Mouse (Mus musculus): Measurements from ENCODE around the gene Ano3.
"Not testable (repeated sequence)": the region's sequence is repeated elsewhere in the genome, so short reads cannot be mapped to it uniquely, and the experiment has no call there.

Ano3 gene

GRCm38 (mm10) chr2:110950823-110951222, at the start of gene Ano3:
Gene Ano3, minus strand, starts transcription at chr2:110950923.
- DNase-seq (ENCODE audit: low read depth, low spot score), result not testable (repeated sequence)

GRCm38 (mm10) chr2:110990071-110990470, 39.3 kb upstream of the Ano3 start:
- no peak for DNase-seq (ENCODE audit: low read depth, low spot score)

GRCm38 (mm10) chr2:110989539-110989938, 38.8 kb upstream of the Ano3 start:
- no peak for DNase-seq (ENCODE audit: low read depth, low spot score)

GRCm38 (mm10) chr2:110985853-110986271, 35.1 kb upstream of the Ano3 start:
- no peak for DNase-seq (ENCODE audit: low read depth, low spot score)

GRCm38 (mm10) chr2:110981733-110982132, 31.0 kb upstream of the Ano3 start:
- no peak for DNase-seq (ENCODE audit: low read depth, low spot score)

- no peak for DNase-seq (ENCODE audit: low read depth, low spot score)
Observed at GRCm38 (mm10) chr2:110979610-110980009, 28.9 kb upstream of the Ano3 start.

GRCm38 (mm10) chr2:110976871-110977270, 26.1 kb upstream of the Ano3 start:
- DNase-seq (ENCODE audit: low read depth, low spot score), result no peak

GRCm38 (mm10) chr2:110970158-110970557, 19.4 kb upstream of the Ano3 start:
- no peak for DNase-seq (ENCODE audit: low read depth, low spot score)

- no peak for DNase-seq (ENCODE audit: low read depth, low spot score)
Observed at GRCm38 (mm10) chr2:110965398-110965797, 14.7 kb upstream of the Ano3 start.

GRCm38 (mm10) chr2:110950432-110950803, 305 bp downstream of the Ano3 start:
- no peak for DNase-seq (ENCODE audit: low read depth, low spot score)

GRCm38 (mm10) chr2:110949679-110950431, 868 bp downstream of the Ano3 start:
- no peak for DNase-seq (ENCODE audit: low read depth, low spot score)

GRCm38 (mm10) chr2:110945171-110945570, 5.6 kb downstream of the Ano3 start:
- DNase-seq (ENCODE audit: low read depth, low spot score), result no peak

- no peak for DNase-seq (ENCODE audit: low read depth, low spot score)
Observed at GRCm38 (mm10) chr2:110935691-110936090, 15.0 kb downstream of the Ano3 start.

GRCm38 (mm10) chr2:110929126-110929525, 21.6 kb downstream of the Ano3 start:
- DNase-seq (ENCODE audit: low read depth, low spot score), result no peak

GRCm38 (mm10) chr2:110909506-110909905, 41.2 kb downstream of the Ano3 start:
- no peak for DNase-seq (ENCODE audit: low read depth, low spot score)

GRCm38 (mm10) chr2:110906473-110906872, 44.2 kb downstream of the Ano3 start:
- DNase-seq (ENCODE audit: low read depth, low spot score), result peak; percentile 12

- no peak for DNase-seq (ENCODE audit: low read depth, low spot score)
Observed at GRCm38 (mm10) chr2:110896477-110897270, 54.0 kb downstream of the Ano3 start.

- no peak for DNase-seq (ENCODE audit: low read depth, low spot score)
Observed at GRCm38 (mm10) chr2:110871650-110872049, 79.1 kb downstream of the Ano3 start.

GRCm38 (mm10) chr2:110865584-110865983, 85.1 kb downstream of the Ano3 start:
- no peak for DNase-seq (ENCODE audit: low read depth, low spot score)

- DNase-seq (ENCODE audit: low read depth, low spot score), result no peak
Observed at GRCm38 (mm10) chr2:110863376-110863775, 87.3 kb downstream of the Ano3 start.

- no peak for DNase-seq (ENCODE audit: low read depth, low spot score)
Observed at GRCm38 (mm10) chr2:110839559-110840243, 111.0 kb downstream of the Ano3 start.

GRCm38 (mm10) chr2:110816189-110816588, 134.5 kb downstream of the Ano3 start:
- DNase-seq (ENCODE audit: low read depth, low spot score), result no peak

Data from brain, embryonic 18.5 days (tissue).